Mouse (Mus musculus): ENCODE measurements at regions not wholly inside any gene's neighbourhood (a gene's known extent, or its start where the extent isn't known, plus 50 kb on each side); places are given as distances from the start of the nearest gene placed in this dataset.

DNA sequence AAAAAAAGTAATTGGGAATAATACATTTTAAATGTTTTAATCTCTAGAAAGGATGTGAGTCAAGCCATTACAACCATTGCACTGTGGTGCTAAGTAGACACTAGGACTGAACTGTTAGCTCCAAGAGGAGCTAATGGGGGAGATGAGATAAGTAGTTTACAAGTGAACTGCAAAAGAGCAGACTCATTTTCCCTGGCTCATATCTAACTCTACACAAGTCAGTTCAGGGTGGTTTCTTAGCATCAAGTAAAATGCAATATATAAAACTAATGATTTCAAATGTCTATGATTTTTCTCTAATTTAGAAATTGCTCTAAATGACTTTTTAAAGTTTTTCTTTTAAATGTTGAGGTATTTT is 225.1 kb upstream of the Cdh12 start:
- Histone ChIP-seq H3K4me1 (ENCODE audit: control insufficient read depth in 1 of 2, insufficient read depth in 2 of 2) (no peaks in the 10 kb centered on the region), H3K9me3 (replicated peaks; ENCODE audit: low read length) (peaks cover 10% of the 10 kb centered on the region), H3K27me3 (replicated peaks) (no peaks in the 10 kb centered on the region), H3K79me2 (replicated peaks; ENCODE audit: control insufficient read depth, extremely low read depth, insufficient read depth, poor library complexity, severe bottlenecking) (no peaks in the 10 kb centered on the region), H3K4me3 (replicated peaks in 1 of 3; ENCODE audit: low read depth in 2 of 3, low read length in 2 of 3, poor library complexity in 1 of 3) (no peak overlapping the region), H3K9ac (ENCODE audit: insufficient read depth, low read depth) (no peak overlapping the region), H3K27ac (ENCODE audit: insufficient read depth, low read depth) (no peak overlapping the region), H3K4me2 (ENCODE audit: insufficient read depth, low read depth, poor library complexity, severe bottlenecking) (no peak overlapping the region), H3K36me3 (replicated peaks in 1 of 2; ENCODE audit: control insufficient read depth in 1 of 2, insufficient read depth in 1 of 2, low read length in 1 of 2) (no peaks in the 10 kb centered on the region)
- in situ Hi-C loops (cut with MboI; ENCODE audit: low pct_ligation_motif_present, low pct_unique_long_range_greater_than_20kb, low sequenced_read_pairs) (no loop called here), dilution Hi-C loops (cut with MboI; ENCODE audit: extremely low pct_ligation_motif_present, extremely low pct_unique_long_range_greater_than_20kb, low sequenced_read_pairs) (no loop called here)
- DNase-seq (ENCODE audit: extremely low read depth) = no peak
- no peak for TF ChIP-seq CHD1 (IDR thresholded peaks at IDR 0.05; ENCODE audit: low read depth, low read length)
- TF ChIP-seq MYC (IDR thresholded peaks at IDR 0.05; ENCODE audit: low read depth, low read length) = no peak
- no peak for TF ChIP-seq ZMIZ1 (IDR thresholded peaks at IDR 0.05; ENCODE audit: low read depth, low read length)
- TF ChIP-seq RAD21 (IDR thresholded peaks at IDR 0.05; ENCODE audit: low read depth, low read length) = no peak
- TF ChIP-seq USF1 (IDR thresholded peaks at IDR 0.05; ENCODE audit: low read depth, low read length) = no peak
- TF ChIP-seq PAX5 (IDR thresholded peaks at IDR 0.05; ENCODE audit: low read length) = no peak
- no peak for TF ChIP-seq E2F4 (IDR thresholded peaks at IDR 0.05; ENCODE audit: insufficient replicate concordance, low read depth, low read length)
- no peak for TF ChIP-seq ZNF384 (IDR thresholded peaks at IDR 0.05; ENCODE audit: low read depth, low read length)

DNA sequence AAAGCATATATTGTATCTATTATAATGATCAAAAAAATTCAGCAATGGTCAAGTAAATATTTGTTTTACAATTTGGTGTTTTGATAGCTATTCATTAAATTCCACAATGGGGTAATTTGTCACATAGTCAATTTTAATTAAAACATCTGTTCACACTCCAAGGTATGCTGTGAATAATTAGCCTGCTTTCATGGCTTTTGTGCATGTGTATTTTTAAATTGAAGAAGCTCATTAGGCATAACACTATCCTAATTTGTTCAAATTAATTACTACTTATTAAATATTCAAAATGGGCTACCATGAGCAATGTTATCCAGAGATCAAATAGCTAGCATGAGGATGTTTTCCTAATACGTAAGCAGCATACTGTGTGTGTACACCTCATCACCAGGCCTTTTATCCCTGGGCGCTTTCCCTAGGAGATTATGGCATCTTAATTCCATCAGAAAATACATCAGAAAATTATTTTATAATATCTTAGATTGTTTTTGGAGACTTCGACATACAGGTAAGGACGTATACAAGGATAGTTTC is 183.6 kb upstream of the Cdh12 start:
- TF ChIP-seq MYC (IDR thresholded peaks at IDR 0.05; ENCODE audit: low read depth, low read length) (no peak), JUN (IDR thresholded peaks at IDR 0.05; ENCODE audit: insufficient read depth, low read depth, low read length) (no peak), CTCF (conservative IDR thresholded peaks at IDR 0.05 in 1 of 2, IDR thresholded peaks at IDR 0.05 in 1 of 2; ENCODE audit: low read depth in 2 of 2, low read length in 2 of 2) (no peak), ZNF384 (IDR thresholded peaks at IDR 0.05; ENCODE audit: low read depth, low read length) (no peak), ZMIZ1 (IDR thresholded peaks at IDR 0.05; ENCODE audit: low read depth, low read length) (no peak), SMC3 (IDR thresholded peaks at IDR 0.05; ENCODE audit: low read depth, low read length) (no peak), NELFE (IDR thresholded peaks at IDR 0.05; ENCODE audit: low read depth, low read length) (no peak), USF2 (conservative IDR thresholded peaks at IDR 0.05; ENCODE audit: low read depth, low read length) (no peak), NRF1 (IDR thresholded peaks at IDR 0.05; ENCODE audit: low read depth, low read length) (no peak)
- DNase-seq (ENCODE audit: extremely low read depth) = no peak
- H3K4me1 ChIP-seq (ENCODE audit: control insufficient read depth in 1 of 2, insufficient read depth in 2 of 2) = no peaks in the 10 kb centered on the region
- H3K9ac ChIP-seq (ENCODE audit: insufficient read depth, low read depth) = no peak overlapping the region
- H3K79me2 ChIP-seq (replicated peaks; ENCODE audit: control insufficient read depth, extremely low read depth, insufficient read depth, poor library complexity, severe bottlenecking) = no peaks in the 10 kb centered on the region
- no peak overlapping the region for H3K27ac ChIP-seq (ENCODE audit: insufficient read depth, low read depth)
- H3K36me3 ChIP-seq (replicated peaks in 1 of 2; ENCODE audit: control insufficient read depth in 1 of 2, insufficient read depth in 1 of 2, low read length in 1 of 2) = no peaks in the 10 kb centered on the region
- H3K9me3 ChIP-seq (replicated peaks; ENCODE audit: low read length) = peaks cover 9% of the 10 kb centered on the region
- in situ Hi-C loops (cut with MboI; ENCODE audit: low pct_ligation_motif_present, low pct_unique_long_range_greater_than_20kb, low sequenced_read_pairs) = no loop called here
- dilution Hi-C loops (cut with MboI; ENCODE audit: extremely low pct_ligation_motif_present, extremely low pct_unique_long_range_greater_than_20kb, low sequenced_read_pairs) = no loop called here
- no peak overlapping the region for H3K4me3 ChIP-seq (replicated peaks in 1 of 3; ENCODE audit: low read depth in 2 of 3, low read length in 2 of 3, poor library complexity in 1 of 3)
- H3K4me2 ChIP-seq (ENCODE audit: insufficient read depth, low read depth, poor library complexity, severe bottlenecking) = no peak overlapping the region
- no peaks in the 10 kb centered on the region for H3K27me3 ChIP-seq (replicated peaks)

DNA sequence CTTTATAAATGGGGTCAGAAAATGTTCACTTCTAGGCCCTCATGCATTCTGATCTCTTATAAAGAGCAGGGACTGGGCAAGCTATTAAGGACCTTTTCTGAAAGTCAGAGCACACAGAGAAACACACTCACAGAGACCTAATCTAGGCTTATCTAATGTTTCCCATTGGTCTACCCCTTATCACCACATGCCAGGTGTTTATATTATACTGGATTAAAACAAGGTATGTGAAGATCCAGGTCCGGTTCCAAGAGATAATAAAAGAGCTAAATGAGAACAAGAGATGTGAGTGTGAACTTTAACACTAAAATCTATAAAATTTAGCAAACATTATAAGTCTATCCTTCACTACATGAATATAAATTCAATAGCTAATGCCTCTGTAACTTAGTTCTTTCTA is 135.1 kb upstream of the Cdh12 start:
- in situ Hi-C loops (cut with MboI; ENCODE audit: low pct_ligation_motif_present, low pct_unique_long_range_greater_than_20kb, low sequenced_read_pairs) = no loop called here

More for the DNA sequence above, 135.1 kb upstream of the Cdh12 start:
- no peak for DNase-seq (ENCODE audit: extremely low read depth)
- Histone ChIP-seq H3K36me3 (replicated peaks in 1 of 2; ENCODE audit: control insufficient read depth in 1 of 2, insufficient read depth in 1 of 2, low read length in 1 of 2) (no peaks in the 10 kb centered on the region), H3K9ac (ENCODE audit: insufficient read depth, low read depth) (no peak overlapping the region), H3K27ac (ENCODE audit: insufficient read depth, low read depth) (no peak overlapping the region), H3K79me2 (replicated peaks; ENCODE audit: control insufficient read depth, extremely low read depth, insufficient read depth, poor library complexity, severe bottlenecking) (no peaks in the 10 kb centered on the region), H3K4me1 (ENCODE audit: control insufficient read depth in 1 of 2, insufficient read depth in 2 of 2) (no peaks in the 10 kb centered on the region), H3K9me3 (replicated peaks; ENCODE audit: low read length) (peaks cover 16% of the 10 kb centered on the region), H3K4me3 (replicated peaks in 1 of 3; ENCODE audit: low read depth in 2 of 3, low read length in 2 of 3, poor library complexity in 1 of 3) (no peak overlapping the region), H3K27me3 (replicated peaks) (no peaks in the 10 kb centered on the region), H3K4me2 (ENCODE audit: insufficient read depth, low read depth, poor library complexity, severe bottlenecking) (no peak overlapping the region)
- dilution Hi-C loops (cut with MboI; ENCODE audit: extremely low pct_ligation_motif_present, extremely low pct_unique_long_range_greater_than_20kb, low sequenced_read_pairs) = no loop called here
- TF ChIP-seq TBP (conservative IDR thresholded peaks at IDR 0.05; ENCODE audit: low read depth, low read length) (no peak), CHD2 (IDR thresholded peaks at IDR 0.05; ENCODE audit: low read length) (no peak), SIN3A (IDR thresholded peaks at IDR 0.05; ENCODE audit: low read length) (no peak), MEF2A (IDR thresholded peaks at IDR 0.05; ENCODE audit: borderline replicate concordance, low read depth, low read length) (no peak), JUN (IDR thresholded peaks at IDR 0.05; ENCODE audit: insufficient read depth, low read depth, low read length) (no peak), IRF4 (IDR thresholded peaks at IDR 0.05; ENCODE audit: low read depth, low read length) (no peak), ELF1 (IDR thresholded peaks at IDR 0.05; ENCODE audit: low read depth, low read length) (no peak), USF1 (IDR thresholded peaks at IDR 0.05; ENCODE audit: low read depth, low read length) (no peak), EP300 (IDR thresholded peaks at IDR 0.05; ENCODE audit: low read length) (no peak), UBTF (IDR thresholded peaks at IDR 0.05; ENCODE audit: low read depth, low read length) (no peak), MAZ (IDR thresholded peaks at IDR 0.05; ENCODE audit: low read depth, low read length) (no peak), HCFC1 (IDR thresholded peaks at IDR 0.05; ENCODE audit: low read depth, low read length) (no peak)

Data from CH12.LX (cell line).